Mouse (Mus musculus): Measurements from ENCODE around the gene Smim13.

GRCm38 (mm10) chr13:41226513-41226912 is 23.1 kb upstream of the Smim13 start:
- TF ChIP-seq CTCF (IDR thresholded peaks at IDR 0.05; ENCODE audit: control insufficient read depth, insufficient read depth, insufficient read length), result no peak
- TF ChIP-seq MYOG (IDR thresholded peaks at IDR 0.05; ENCODE audit: control insufficient read depth, extremely low read depth, insufficient read length), result no peak
- TF ChIP-seq USF1 (IDR thresholded peaks at IDR 0.05; ENCODE audit: low read depth), result no peak
- no peak for TF ChIP-seq MYOD1 (IDR thresholded peaks at IDR 0.05; ENCODE audit: control insufficient read depth, insufficient read length, low read depth)

All from C2C12 (cell line).